Mouse (Mus musculus) MEL (cell line): ENCODE data around the gene Sstr3. TPM values are rescaled to one million over a fixed set of nuclear protein-coding genes. Genes with fewer than 3 reads are reported as not detected.

Experiments used
- DNase-seq: peaks from one replicate; pipeline ENCODE4 v3.0.0; 2011; ENCODE audit warnings: low read depth, low spot score
- H3K27ac ChIP-seq: 2 replicates; pipeline ENCODE4 v1.5.1; 2012; ENCODE audit warnings: low read depth, mild to moderate bottlenecking, control low read depth, low read length, moderate library complexity; ENCODE audit not compliant: control insufficient read depth
- H3K27me3 ChIP-seq, 2 experiments: fragments of 150-350 bp in 1 of 2; sonication (generic) in 1 of 2; 2 replicates each; pipeline ENCODE4 v1.6.1; 2012; ENCODE audit warnings: low read length in 2 of 2, mild to moderate bottlenecking in 2 of 2, improper control_type of control experiment in 1 of 2, moderate library complexity in 1 of 2; ENCODE audit not compliant: insufficient read depth in 2 of 2, control insufficient read depth in 1 of 2
- H3K36me3 ChIP-seq, 2 experiments: 2 replicates each; pipeline ENCODE4 v1.6.1; 2012 to 2014; ENCODE audit warnings: low read length in 2 of 2, improper control_type of control experiment in 1 of 2, inconsistent platforms in 1 of 2, mild to moderate bottlenecking in 1 of 2; ENCODE audit not compliant: insufficient read depth in 2 of 2, control insufficient read depth in 1 of 2
- H3K4me1 ChIP-seq, 2 experiments: fragments of 150-350 bp in 1 of 2; sonication (generic) in 1 of 2; 2 replicates each; pipeline ENCODE4 v1.6.1; 2012; ENCODE audit warnings: low read length in 2 of 2, improper control_type of control experiment in 1 of 2, mild to moderate bottlenecking in 1 of 2; ENCODE audit not compliant: insufficient read depth in 2 of 2, control insufficient read depth in 1 of 2
- H3K4me3 ChIP-seq, 2 experiments: fragments of 150-350 bp in 1 of 2; sonication (generic) in 1 of 2; 2 replicates each; pipeline ENCODE4 v1.5.1; 2012; ENCODE audit warnings: low read depth in 2 of 2, low read length in 2 of 2, mild to moderate bottlenecking in 2 of 2, moderate library complexity in 2 of 2, control low read depth in 1 of 2, improper control_type of control experiment in 1 of 2; ENCODE audit not compliant: control insufficient read depth in 1 of 2, insufficient read depth in 1 of 2
- H3K79me2 ChIP-seq: 2 replicates; pipeline ENCODE4 v1.6.1; 2012; ENCODE audit warnings: mild to moderate bottlenecking, low read length, moderate library complexity; ENCODE audit not compliant: control insufficient read depth, poor library complexity, insufficient read depth
- H3K9ac ChIP-seq: 2 replicates; pipeline ENCODE4 v1.6.1; 2012; ENCODE audit warnings: low read depth, mild to moderate bottlenecking, control low read depth, low read length, moderate library complexity; ENCODE audit not compliant: control insufficient read depth, poor library complexity, severe bottlenecking
- H3K9me3 ChIP-seq: fragments of 150-350 bp; sonication (generic); replicated peaks from 2 replicates; pipeline ENCODE4 v1.6.1; 2012; ENCODE audit warnings: mild to moderate bottlenecking, low read length, improper control_type of control experiment, moderate library complexity; ENCODE audit not compliant: insufficient read depth
- E2F4 ChIP-seq: IDR thresholded peaks from 2 replicates; pipeline ENCODE4 v1.6.1; 2011; ENCODE audit warnings: low read depth, low read length, improper control_type of control experiment, borderline replicate concordance
- ELF1 ChIP-seq: IDR thresholded peaks from 2 replicates; pipeline ENCODE4 v1.6.1; 2014; ENCODE audit warnings: low read depth, mild to moderate bottlenecking, inconsistent platforms, low read length, improper control_type of control experiment, moderate library complexity
- KAT2A ChIP-seq: conservative IDR thresholded peaks from 2 replicates; pipeline ENCODE4 v1.6.1; 2012; ENCODE audit warnings: low read depth, low read length, improper control_type of control experiment, inconsistent platforms
- MAFK ChIP-seq: IDR thresholded peaks from 2 replicates; pipeline ENCODE4 v1.6.1; 2011; ENCODE audit warnings: low read depth, mild to moderate bottlenecking, low read length, improper control_type of control experiment, borderline replicate concordance
- MXI1 ChIP-seq: IDR thresholded peaks from 2 replicates; pipeline ENCODE4 v1.6.1; 2011; ENCODE audit warnings: mild to moderate bottlenecking, low read depth, low read length, improper control_type of control experiment
- NRF1 ChIP-seq: IDR thresholded peaks from 2 replicates; pipeline ENCODE4 v1.6.1; 2014; ENCODE audit warnings: low read depth, mild to moderate bottlenecking, inconsistent platforms, low read length, improper control_type of control experiment, moderate library complexity; ENCODE audit not compliant: poor library complexity, insufficient read depth, severe bottlenecking
- POLR2AphosphoS2 ChIP-seq: IDR thresholded peaks from 2 replicates; pipeline ENCODE4 v1.6.1; 2011; ENCODE audit warnings: low read length, improper control_type of control experiment
- RAD21 ChIP-seq: IDR thresholded peaks from 2 replicates; pipeline ENCODE4 v1.6.1; 2011; ENCODE audit warnings: mild to moderate bottlenecking, low read depth, low read length, improper control_type of control experiment
- SMC3 ChIP-seq: IDR thresholded peaks from 2 replicates; pipeline ENCODE4 v1.6.1; 2011; ENCODE audit warnings: low read depth, low read length, improper control_type of control experiment
- TCF12 ChIP-seq: IDR thresholded peaks from 2 replicates; pipeline ENCODE4 v1.6.1; 2014; ENCODE audit warnings: low read depth, mild to moderate bottlenecking, inconsistent platforms, low read length, improper control_type of control experiment, moderate library complexity
- USF1 ChIP-seq: IDR thresholded peaks from 2 replicates; pipeline ENCODE4 v1.6.1; 2014; ENCODE audit warnings: low read depth, mild to moderate bottlenecking, inconsistent platforms, low read length, improper control_type of control experiment, moderate library complexity
- ZC3H11A ChIP-seq: IDR thresholded peaks from 2 replicates; pipeline ENCODE4 v1.6.1; 2012; ENCODE audit warnings: low read depth, mild to moderate bottlenecking, inconsistent platforms, low read length, improper control_type of control experiment
- ZKSCAN1 ChIP-seq: IDR thresholded peaks from 2 replicates; pipeline ENCODE4 v1.6.1; 2012; ENCODE audit warnings: low read depth, mild to moderate bottlenecking, inconsistent platforms, low read length, improper control_type of control experiment, moderate library complexity
- polyA plus RNA-seq, 2 experiments: library from polyadenylated mRNA; stranded (reverse) in 1 of 2; unstranded in 1 of 2; fragments of >175 nt in 1 of 2; fragments of >200 nt in 1 of 2; gene quantifications; 2 replicates each; pipeline versions ENCODE4 v1.2.1 to v1.2.4; 2012; ENCODE audit warnings: low replicate concordance in 2 of 2, low read depth in 1 of 2; ENCODE audit not compliant: insufficient read length in 2 of 2, insufficient read depth in 1 of 2, missing spikeins in 1 of 2
- total RNA-seq: library from RNA; depleted of rRNA; stranded (reverse); fragments of 300-350 nt; gene quantifications from 2 replicates; pipeline ENCODE4 v1.2.3, GENCODE M21; 2012

The Sstr3 gene
- total and polyA plus RNA-seq, 3 experiments = not detected

DNA sequence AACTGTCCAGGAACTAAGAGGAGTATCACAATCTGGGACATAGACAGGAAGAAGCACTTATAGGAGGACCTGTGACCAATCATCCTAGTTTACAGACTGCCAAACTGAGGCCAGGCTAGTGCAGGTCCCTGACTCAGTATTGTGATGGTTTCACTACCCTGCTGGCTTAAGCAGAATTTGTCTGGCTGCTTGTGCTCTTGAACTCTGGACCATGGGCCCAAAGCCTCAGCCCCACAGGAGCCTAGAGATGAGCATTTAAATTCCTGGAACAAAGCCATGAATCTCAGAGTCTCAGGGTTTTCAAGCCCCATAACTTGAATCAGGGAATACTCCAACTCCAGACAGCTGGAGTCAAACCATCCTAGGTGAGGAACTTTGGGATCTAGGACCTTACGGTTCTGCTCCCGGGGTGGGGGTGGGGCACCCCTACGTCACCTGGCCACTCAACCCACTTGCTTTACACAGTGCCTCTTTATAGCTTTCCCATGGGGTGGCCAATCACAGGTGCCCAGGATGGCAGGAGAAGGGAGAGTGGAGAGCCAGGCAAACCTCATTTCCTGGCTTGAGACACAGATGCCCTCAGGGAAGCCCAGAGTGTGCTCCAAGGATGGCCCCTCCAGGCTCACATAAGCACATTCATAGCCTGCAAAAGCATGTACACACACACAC lies 2.3 kb downstream of the Sstr3 start:
- DNase-seq = no peak
- Histone ChIP-seq H3K79me2 (no peaks in the 10 kb centered on the region), H3K27me3 (peaks cover 0 to 3% of the 10 kb centered on the region in 2 experiments; a peak in 3 of 4 replicates), H3K9ac (no peak overlapping the region), H3K9me3 (no peaks in the 10 kb centered on the region), H3K4me1 (no peaks in the 10 kb centered on the region), H3K4me3 (no peak overlapping the region), H3K27ac (no peak overlapping the region), H3K36me3 (no peaks in the 10 kb centered on the region)
- TF ChIP-seq MAFK = no peak
- TF ChIP-seq MXI1 = no peak
- TF ChIP-seq ZC3H11A = no peak
- no peak for TF ChIP-seq E2F4

DNA sequence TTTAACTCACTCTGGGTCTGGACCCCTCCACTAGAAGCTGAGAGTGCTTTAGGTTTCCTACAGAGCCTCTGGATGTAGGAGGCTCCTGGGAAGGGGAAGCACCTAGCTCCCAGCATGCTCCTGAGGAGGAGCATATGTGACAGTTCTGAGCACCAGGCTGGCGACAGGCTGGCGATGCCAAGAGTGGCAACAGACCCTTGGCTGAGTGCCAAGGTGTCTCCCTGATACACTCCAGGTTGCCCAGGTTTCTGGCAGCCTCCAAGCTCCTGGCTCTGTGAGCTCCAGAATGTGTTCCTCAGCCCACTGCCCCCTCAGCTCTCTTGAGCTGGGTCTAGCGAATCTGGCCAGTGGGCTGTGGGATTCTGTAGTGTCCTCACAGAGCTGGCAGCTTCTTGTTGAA lies 2.9 kb downstream of the Sstr3 start:
- DNase-seq = no peak
- Histone ChIP-seq H3K4me3 (no peak overlapping the region), H3K9ac (no peak overlapping the region)
- TF ChIP-seq POLR2AphosphoS2 = no peak
- TF ChIP-seq RAD21 = no peak
- TF ChIP-seq ELF1 = no peak
- no peak for TF ChIP-seq TCF12
- TF ChIP-seq, all 39 proteins: peak for 0
- peaks cover 0 to 3% of the 10 kb centered on the region in 2 experiments; a peak in 3 of 4 replicates for H3K27me3 ChIP-seq
- H3K27ac ChIP-seq = no peak overlapping the region
- no peaks in the 10 kb centered on the region for H3K36me3 ChIP-seq
- no peaks in the 10 kb centered on the region for H3K79me2 ChIP-seq
- no peaks in the 10 kb centered on the region for H3K9me3 ChIP-seq
- H3K4me1 ChIP-seq = no peaks in the 10 kb centered on the region

DNA sequence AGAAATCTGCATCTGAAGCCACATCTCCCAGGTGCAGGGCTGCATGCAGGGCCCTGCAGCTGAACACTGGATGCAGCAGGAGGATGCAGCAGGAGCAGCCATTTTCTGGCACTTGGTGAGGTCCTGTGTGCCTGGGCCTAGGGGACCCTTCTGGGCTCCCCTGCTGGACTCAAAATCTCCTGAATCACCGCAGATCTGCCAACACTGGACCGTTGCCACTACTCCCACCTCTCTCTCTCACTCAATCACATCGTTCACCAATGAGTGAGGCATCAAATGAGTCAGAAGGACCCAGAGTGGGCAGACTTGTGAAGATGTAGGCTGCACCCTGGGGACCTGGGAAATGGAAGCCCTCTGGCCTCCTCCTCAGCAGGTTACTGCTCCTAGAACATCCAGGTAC lies 3.4 kb downstream of the Sstr3 start:
- no peak for DNase-seq
- H3K36me3 ChIP-seq = no peaks in the 10 kb centered on the region
- TF ChIP-seq ZC3H11A = no peak
- TF ChIP-seq TCF12 = no peak
- no peak for TF ChIP-seq POLR2AphosphoS2
- no peak for TF ChIP-seq KAT2A
- no peak for TF ChIP-seq NRF1
- TF ChIP-seq ZKSCAN1 = no peak
- TF ChIP-seq USF1 = no peak
- no peak for TF ChIP-seq SMC3
- no peak for TF ChIP-seq MXI1
- TF ChIP-seq, all 39 proteins: peak for 0
- H3K27ac ChIP-seq = no peak overlapping the region
- H3K4me1 ChIP-seq = no peaks in the 10 kb centered on the region
- H3K79me2 ChIP-seq = no peaks in the 10 kb centered on the region
- no peak overlapping the region for H3K9ac ChIP-seq
- peaks cover 0 to 3% of the 10 kb centered on the region in 2 experiments; a peak in 3 of 4 replicates for H3K27me3 ChIP-seq
- no peak overlapping the region for H3K4me3 ChIP-seq
- no peaks in the 10 kb centered on the region for H3K9me3 ChIP-seq
